Mouse (Mus musculus) adrenal gland, adult 18-20 months (tissue): ENCODE results near the gene Agfg2. TPM values are rescaled to one million over a fixed set of nuclear protein-coding genes. Genes with fewer than 3 reads are reported as not detected.
"Not testable (repeated sequence)": the region's sequence is repeated elsewhere in the genome, so short reads cannot be mapped to it uniquely, and the experiment has no call there.

Experiments
- DNase-seq, 2 experiments: peaks; one replicate each; pipeline ENCODE4 v3.0.0; 2021 to 2022; ENCODE audit warnings: low spot score in 2 of 2
- total RNA-seq, 2 experiments: library from RNA; stranded (reverse); gene quantifications; 1 replicate in 1 of 2; 2 replicates in 1 of 2; pipeline ENCODE4 v1.2.3; 2021

Gene Agfg2
- total RNA-seq, 2 experiments from 2014 or later = 25.3 to 28.8 TPM

GRCm38 (mm10) chr5:137645652-137646091 is 38.9 kb downstream of the Agfg2 start, which contains the start of gene Irs3:
Irs3 (minus strand) TSS chr5:137645714.
- DNase-seq = no peak

- DNase-seq = no peak
These were observed 39.4 kb downstream of the Agfg2 start for GRCm38 (mm10) chr5:137645091-137645651.

GRCm38 (mm10) chr5:137644484-137644883 is 40.0 kb downstream of the Agfg2 start:
- DNase-seq = no peak

GRCm38 (mm10) chr5:137642886-137643285 is 41.6 kb downstream of the Agfg2 start:
- no peak for DNase-seq

GRCm38 (mm10) chr5:137641054-137641453 is 43.5 kb downstream of the Agfg2 start, which contains the start of gene Sap25:
Sap25 (plus strand) TSS chr5:137641334.
- DNase-seq = peak in 1 of 2 experiments; percentile 59

- no peak for DNase-seq
These were observed 45.1 kb downstream of the Agfg2 start for GRCm38 (mm10) chr5:137639472-137639871.

- DNase-seq = no peak
These were observed 51.0 kb downstream of the Agfg2 start for GRCm38 (mm10) chr5:137633397-137634084.

- DNase-seq = no peak
These were observed 52.9 kb downstream of the Agfg2 start for GRCm38 (mm10) chr5:137631591-137631990.

- DNase-seq = no peak
These were observed 53.4 kb downstream of the Agfg2 start for GRCm38 (mm10) chr5:137631171-137631570.

- no peak for DNase-seq
These were observed 53.9 kb downstream of the Agfg2 start for GRCm38 (mm10) chr5:137630602-137631001.

GRCm38 (mm10) chr5:137629906-137630545 is 54.5 kb downstream of the Agfg2 start:
- no peak for DNase-seq

GRCm38 (mm10) chr5:137629306-137629721 is 55.2 kb downstream of the Agfg2 start:
- DNase-seq = no peak

GRCm38 (mm10) chr5:137628498-137629305 is 55.8 kb downstream of the Agfg2 start, which contains the start of the genes Fbxo24, Lrch4 and Gm20605:
Fbxo24 (minus strand) TSS chr5:137629002.
Lrch4 (plus strand) TSS chr5:137629121.
Gm20605 (plus strand) TSS chr5:137629175.
- DNase-seq = peak; percentile 94

- DNase-seq = peak in 1 of 2 experiments; percentile 40
These were observed 56.5 kb downstream of the Agfg2 start for GRCm38 (mm10) chr5:137627991-137628390.

- DNase-seq = no peak
These were observed 60.5 kb downstream of the Agfg2 start for GRCm38 (mm10) chr5:137623937-137624530.

GRCm38 (mm10) chr5:137615347-137615746 is 69.2 kb downstream of the Agfg2 start:
- no peak for DNase-seq

- DNase-seq = not testable (repeated sequence)
These were observed 69.6 kb downstream of the Agfg2 start for GRCm38 (mm10) chr5:137614921-137615320.

- peak in 1 of 2 experiments; percentile 58 for DNase-seq
These were observed 71.0 kb downstream of the Agfg2 start, which contains the start of gene Pcolce for GRCm38 (mm10) chr5:137613550-137613949. Pcolce (minus strand) TSS chr5:137613784.

- DNase-seq = no peak
These were observed 71.5 kb downstream of the Agfg2 start for GRCm38 (mm10) chr5:137613076-137613475.

GRCm38 (mm10) chr5:137611245-137611602 is 73.3 kb downstream of the Agfg2 start:
- DNase-seq = peak; percentile 56 to 59
